Mouse (Mus musculus) embryo, embryonic 9.5 days (tissue): ENCODE measurements around the gene Arsb.

ENCODE experiments used
- DNase-seq: peaks from one replicate; pipeline ENCODE4 v3.0.0-alpha.2; 2017; ENCODE audit errors: extremely low spot score

Gene Arsb

GRCm38 (mm10) chr13:93889991-93890390 is 118.6 kb downstream of the Arsb start:
- DNase-seq, result no peak

DNA sequence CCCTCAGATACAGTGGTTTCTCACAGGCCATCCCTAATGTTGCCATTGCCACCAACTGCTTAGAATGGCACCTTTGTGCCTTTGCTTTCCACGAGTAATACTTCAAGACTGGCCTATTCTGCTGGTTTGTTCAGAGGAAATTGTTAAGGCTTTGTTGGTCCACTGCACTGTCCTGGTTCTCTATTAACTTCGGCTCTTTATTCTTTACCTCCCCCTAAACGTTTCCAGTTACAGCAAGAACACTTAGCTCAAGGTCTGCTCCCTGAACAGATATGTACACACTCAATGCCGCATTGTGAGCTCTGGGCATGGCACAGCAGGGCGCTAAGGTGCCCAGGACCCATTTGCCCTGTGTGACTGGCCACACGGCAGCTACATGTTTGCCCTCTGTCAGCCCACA is 119.8 kb downstream of the Arsb start:
- no peak for DNase-seq

DNA sequence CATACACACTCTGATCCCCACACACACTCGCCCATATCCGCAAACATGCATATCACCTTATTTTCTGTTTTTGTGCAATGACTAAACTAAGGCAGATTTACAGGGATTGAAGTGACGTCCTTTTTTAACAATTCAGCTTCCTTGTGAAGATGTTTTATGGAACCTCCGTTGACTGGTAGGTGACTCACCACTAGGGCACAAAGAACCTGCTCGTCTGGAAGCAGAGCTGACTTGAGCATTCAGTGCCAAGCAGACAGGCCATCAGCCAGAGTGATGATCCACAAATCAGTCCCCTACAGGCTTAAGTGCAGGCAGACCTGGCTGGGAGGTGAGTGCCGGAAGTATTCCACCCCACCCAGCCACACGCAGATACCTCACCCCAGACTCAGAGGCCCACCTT is 120.7 kb downstream of the Arsb start:
- DNase-seq, result no peak

DNA sequence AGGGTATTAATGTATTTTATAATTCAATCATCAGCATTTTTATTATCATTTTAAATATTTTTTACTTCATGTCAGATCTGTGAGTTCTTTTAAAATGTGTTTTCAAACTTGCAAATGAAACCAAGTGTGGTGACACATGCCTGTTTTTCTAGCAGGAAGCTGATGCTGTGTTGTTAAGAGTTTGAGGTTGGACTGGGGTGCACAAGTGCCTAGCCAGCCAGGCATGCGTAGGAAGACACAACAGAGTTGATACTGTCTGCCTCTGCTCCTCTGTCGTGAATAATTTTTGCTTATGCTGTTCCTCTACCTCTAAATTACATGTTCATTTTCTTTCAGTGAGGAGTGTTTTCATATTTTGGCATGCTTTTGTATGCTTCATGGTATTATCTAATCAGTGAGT is 122.7 kb downstream of the Arsb start:
- no peak for DNase-seq

DNA sequence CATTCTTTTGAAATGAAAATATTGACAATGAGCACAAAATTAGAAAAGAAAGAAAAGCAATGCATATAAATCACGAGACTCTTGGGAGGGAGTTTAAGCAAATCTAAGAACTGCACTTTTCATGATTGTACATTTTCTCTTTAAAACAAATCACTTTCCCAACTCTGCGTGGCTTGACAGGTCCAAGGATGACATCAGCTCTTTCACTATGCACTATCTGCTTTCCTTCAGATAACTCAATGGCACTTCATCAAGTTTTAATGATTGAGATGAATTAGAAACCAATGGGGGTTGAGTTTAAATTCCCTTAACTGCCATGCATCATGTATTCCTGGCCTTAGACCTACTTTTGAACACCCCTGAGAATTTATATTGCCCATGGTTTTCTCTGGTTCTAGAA is 124.0 kb downstream of the Arsb start:
- no peak for DNase-seq

DNA sequence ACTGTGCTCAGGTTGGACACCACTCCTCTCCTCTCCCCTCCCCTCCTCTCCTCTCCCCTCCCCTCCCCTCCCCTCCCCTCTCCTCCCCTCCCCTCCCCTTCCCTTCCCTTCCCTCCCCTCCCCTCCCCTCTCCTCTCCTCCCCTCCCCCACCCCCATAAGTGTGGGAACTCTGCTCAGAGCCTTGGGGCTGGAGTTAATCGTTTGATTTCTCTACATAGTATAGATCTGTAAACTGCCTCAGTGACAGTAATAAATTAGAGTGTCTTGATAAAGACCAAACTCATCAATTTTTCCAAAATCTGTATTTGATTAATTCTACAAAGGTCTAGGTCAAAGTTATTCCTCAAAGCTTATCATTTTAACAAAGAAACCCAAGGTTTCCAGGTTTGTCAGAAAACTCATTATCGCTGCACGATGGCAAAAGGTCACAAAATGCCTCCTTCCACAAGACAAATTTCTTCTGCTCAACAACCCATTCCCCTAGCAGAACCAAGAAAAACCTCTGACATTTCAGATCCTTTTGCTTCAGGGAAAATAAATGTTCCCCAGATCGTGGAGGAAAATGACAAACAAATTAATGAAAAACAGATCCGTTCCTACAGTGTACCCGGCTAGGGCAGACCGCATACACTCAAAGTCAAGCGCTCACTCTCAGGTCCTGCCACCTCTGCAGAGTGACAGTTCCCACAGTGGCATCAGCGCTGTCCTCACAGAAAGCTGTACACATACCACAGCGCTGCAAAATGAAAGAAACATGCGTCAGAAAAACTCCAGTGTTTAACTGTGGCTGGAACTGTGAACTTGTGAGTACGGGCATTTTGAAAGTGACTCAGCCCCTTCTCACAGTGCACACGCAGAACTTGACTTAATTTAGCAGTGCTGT is 126.8 kb downstream of the Arsb start:
- peak; percentile 29 for DNase-seq

- no peak for DNase-seq
Observed at GRCm38 (mm10) chr13:93899378-93900256, 128.2 kb downstream of the Arsb start.

DNA sequence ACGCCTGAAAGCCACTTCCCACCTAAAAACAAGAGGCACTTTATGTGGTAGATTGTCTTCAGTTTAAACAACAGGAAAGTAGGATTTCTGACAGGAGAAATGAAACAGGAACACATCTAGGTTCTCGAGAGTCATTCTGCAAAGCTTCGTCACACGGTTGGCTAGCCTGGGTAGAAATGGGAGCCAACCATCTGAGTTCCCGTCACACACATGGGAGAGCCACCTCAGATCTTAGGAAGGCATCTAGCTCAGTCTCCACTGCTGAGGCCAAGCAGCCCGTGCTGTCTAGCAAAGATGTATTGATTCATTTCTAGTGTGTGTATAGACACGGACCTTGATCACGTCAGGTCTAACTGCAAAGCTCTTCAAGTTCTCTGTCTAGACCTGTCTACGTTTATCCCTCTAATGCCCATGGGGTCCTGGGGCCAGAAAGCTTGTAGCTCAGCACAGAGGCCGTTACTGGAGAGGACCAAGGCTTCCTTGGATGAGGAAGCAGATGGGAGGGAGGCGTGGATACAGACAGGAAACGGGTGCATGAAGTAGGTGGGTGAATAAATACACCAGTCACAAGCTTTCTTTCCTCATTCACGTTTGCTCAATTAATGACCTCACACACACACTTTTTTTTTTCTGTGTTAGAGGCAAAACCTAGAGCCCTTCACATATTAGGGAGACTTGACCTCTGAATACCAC is 129.7 kb downstream of the Arsb start:
- no peak for DNase-seq

DNA sequence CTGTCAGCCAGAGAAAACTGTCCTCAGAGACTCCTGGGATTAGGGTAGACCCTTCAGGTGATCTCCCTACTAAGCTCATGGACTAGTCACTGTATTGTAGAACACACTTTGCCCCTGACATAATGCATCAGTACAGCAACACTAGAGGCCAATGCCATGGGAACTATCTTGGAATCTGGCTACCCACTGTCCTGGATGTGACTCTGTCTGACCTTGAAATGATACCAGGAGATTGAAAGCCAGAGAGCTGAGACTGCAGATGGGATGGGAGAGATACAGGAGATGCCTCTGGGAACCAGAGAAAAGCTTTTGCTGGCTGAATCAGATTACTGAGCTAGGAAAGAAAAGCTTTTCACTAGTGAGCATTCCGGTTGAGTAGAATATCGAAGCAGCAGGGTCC is 130.7 kb downstream of the Arsb start:
- no peak for DNase-seq

GRCm38 (mm10) chr13:93906552-93907245 is 135.3 kb downstream of the Arsb start:
- no peak for DNase-seq

DNA sequence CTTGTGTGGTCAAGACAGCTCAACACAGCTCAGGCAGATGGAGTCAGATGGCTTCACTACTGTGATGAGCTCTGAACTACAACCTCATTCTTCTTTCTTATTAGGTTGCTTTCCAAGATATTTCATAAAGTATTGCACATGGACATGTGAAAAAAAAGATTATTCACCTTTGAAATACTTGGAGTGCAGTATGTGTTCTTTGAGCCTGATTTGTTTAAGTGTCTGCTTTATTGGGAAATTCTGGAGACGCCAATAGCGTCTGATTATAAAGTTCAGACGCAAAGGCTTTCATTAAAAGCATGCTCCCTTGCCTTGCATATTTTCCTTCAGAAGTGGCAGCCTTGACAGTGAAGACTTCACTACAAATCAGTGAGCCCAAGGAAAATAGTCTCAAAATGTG is 136.5 kb downstream of the Arsb start:
- DNase-seq, result no peak

DNA sequence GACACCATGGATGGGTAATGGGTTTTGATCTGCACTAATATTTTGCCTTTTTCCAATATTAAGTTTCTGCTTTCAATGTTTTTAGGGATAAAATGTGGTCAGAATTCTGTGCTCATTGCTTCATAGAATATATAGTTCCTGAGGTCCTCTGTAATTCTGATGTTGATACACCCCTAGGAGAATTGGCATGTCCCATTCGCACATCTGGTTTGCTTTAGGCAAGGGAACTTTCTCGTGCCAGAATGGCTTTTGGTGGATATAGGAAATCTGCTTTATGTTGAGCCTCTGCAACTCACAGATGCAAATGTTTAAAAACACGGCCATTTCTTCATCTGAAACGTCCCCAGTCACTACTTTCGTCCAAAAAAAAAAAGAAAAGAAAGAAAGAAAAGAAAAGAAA is 138.4 kb downstream of the Arsb start:
- no peak for DNase-seq

DNA sequence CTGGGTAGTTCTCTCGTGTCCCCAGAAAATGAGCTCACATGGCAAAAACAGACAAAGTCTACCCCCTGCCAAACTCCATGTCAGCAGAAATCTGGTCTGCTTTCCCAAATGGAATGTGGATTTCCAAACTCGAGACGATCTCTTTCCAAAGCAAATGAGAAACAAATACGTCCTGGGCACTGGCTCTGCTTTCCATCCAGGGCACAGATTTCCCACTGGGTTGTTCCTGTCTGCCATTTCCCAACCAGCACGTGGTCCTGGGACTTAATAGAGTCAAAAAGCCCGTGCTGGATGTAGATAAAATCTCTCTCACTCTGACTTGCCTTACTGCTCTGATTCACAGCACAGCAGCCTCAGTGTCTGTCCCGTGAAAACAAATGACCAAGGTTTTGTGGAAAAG is 139.6 kb downstream of the Arsb start:
- no peak for DNase-seq

DNA sequence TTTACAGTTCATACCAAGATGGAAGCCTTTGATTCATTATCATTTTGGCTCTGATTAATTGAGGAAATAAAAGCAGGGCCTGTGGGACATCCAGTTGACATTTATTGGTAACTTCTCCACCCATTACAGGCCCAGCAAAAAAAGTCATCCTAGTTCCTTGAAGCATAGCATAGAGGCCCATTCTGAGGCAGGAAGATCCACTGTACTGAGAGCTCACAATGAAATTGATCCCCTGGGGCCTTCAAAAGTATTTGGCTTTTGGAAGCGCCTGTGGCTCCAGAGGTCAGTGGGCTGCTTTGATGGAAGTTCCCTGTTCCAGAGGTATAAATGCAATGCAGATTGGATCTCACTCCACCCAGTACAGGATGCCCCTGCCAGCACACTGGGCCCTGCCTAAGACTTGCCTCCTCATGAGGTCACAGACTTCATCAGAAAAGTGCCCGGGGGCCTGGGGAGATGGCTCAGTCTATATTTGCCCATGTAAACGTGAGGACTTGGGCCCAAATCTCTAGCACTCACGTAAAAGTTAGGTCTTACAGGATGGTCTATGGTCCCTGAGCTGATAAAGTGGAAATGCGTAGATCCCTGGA is 141.0 kb downstream of the Arsb start:
- DNase-seq, result no peak

DNA sequence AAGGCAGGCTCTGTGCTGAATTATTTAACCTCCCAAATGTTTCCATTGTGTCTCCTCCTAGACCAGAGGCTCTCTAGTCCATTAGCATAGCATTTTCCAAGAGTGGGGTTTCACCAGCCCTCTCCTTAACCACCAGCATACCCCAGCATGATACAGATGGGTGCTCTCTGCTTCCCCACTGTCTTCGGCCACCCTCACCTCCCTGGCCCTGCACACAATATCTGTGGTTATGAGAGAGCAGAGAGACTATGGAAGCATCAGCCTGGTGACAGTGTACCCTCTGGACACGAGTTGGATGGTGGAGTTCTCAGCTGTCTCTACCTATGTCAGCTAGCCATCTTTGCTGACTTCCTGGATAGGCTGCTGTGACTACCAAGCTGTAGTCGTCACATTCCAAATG is 142.8 kb downstream of the Arsb start:
- no peak for DNase-seq

DNA sequence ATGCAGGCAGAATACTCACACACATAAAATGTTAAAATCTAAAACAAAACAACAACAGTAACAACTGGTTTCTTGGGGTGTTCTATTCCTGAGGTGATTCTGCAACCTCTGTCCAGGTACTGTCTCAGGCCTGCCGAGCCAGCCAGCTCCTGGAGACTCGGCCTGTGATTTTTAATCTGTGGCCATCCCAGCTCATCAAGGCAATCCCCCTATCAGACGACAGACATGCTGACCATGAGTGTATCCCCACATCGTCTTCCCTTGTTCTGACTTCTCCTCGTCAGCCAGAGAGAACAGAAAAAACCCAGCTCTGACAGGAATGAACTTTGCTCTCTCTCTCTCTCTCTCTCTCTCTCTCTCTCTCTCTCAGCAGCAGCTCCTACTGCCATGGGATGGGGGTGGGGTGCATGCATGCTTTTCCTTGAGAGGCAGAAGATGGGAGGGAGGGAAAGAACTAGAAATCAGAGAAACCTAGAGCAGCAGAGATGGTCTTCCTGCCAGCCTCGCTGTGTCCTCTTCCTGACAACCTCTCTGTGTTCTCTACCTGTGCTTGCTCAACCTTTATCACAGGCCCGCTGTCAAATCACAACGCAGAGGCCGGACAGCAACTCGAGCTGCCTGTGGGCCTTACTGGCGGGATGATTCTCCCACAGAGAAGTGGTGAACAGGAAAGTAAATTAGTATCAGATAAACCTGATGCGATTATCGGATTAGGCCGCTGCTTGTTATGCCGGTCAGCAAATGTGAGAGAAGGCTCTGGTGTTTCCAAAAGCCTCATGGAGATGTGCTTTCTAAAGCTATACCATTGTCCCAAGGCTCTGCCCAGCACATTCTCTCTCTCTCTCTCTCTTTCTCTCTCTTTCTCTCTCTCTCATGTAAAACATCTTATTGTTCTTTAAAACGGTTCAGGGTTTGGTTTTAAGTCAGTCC is 144.5 kb downstream of the Arsb start:
- DNase-seq, result no peak

GRCm38 (mm10) chr13:93919536-93919935 is 148.1 kb downstream of the Arsb start:
- no peak for DNase-seq

- no peak for DNase-seq
Observed at GRCm38 (mm10) chr13:93920080-93920785, 148.8 kb downstream of the Arsb start.

DNA sequence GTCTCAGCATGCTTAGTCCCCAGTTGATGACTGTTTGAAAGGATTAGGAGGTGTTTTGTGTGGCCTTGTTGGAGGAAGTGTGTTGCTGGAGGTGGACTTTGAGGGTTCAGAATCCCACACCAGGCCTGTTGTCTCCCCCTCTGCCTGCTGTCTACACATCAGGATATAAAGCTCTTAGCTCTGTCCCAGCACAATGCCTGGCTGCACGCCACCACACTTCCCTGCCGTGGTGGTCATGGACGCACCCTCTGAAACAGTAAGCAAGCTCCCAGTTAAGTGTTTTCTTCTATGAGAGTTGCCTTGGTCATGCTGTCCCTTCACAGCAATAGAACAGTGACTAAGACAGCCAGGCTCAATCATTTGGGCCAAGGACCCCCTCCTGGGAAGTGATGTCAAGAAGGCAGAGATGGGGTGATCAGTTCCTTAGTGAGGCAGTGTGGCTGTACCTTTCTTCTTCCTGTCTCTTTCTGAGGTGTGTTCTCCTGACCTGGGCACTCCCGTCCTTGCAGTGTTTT is 149.4 kb downstream of the Arsb start:
- DNase-seq, result no peak
